Mouse (Mus musculus): ENCODE results near the gene Gm42878. TPM values are rescaled to one million over a fixed set of nuclear protein-coding genes. Genes with fewer than 3 reads are reported as not detected.
A peak's percentile ranks its signal among the peaks of the same experiment; 100 is the strongest.

The Gm42878 gene
- total and polyA plus RNA-seq, 3 experiments = 1.0 TPM; not detected in 2

- Histone ChIP-seq H3K4me1 (ENCODE audit: control insufficient read depth in 1 of 2, insufficient read depth in 2 of 2) (peaks cover 10 to 46% of the 10 kb centered on the region in 2 experiments), H3K27me3 (replicated peaks) (no peaks in the 10 kb centered on the region), H3K9me3 (replicated peaks; ENCODE audit: low read length) (no peaks in the 10 kb centered on the region), H3K79me2 (replicated peaks; ENCODE audit: control insufficient read depth, extremely low read depth, insufficient read depth, poor library complexity, severe bottlenecking) (no peaks in the 10 kb centered on the region), H3K4me3 (replicated peaks in 1 of 3; ENCODE audit: low read depth in 2 of 3, low read length in 2 of 3, poor library complexity in 1 of 3) (no peak overlapping the region), H3K36me3 (replicated peaks in 1 of 2; ENCODE audit: control insufficient read depth in 1 of 2, insufficient read depth in 1 of 2, low read length in 1 of 2) (peaks cover 0 to 18% of the 10 kb centered on the region in 2 experiments), H3K9ac (ENCODE audit: insufficient read depth, low read depth) (no peak overlapping the region), H3K4me2 (ENCODE audit: insufficient read depth, low read depth, poor library complexity, severe bottlenecking) (no peak overlapping the region), H3K27ac (ENCODE audit: insufficient read depth, low read depth) (no peak overlapping the region)
- TF ChIP-seq ZC3H11A (IDR thresholded peaks at IDR 0.05; ENCODE audit: low read depth, low read length) = no peak
- no peak for TF ChIP-seq UBTF (IDR thresholded peaks at IDR 0.05; ENCODE audit: low read depth, low read length)
- no peak for TF ChIP-seq JUND (conservative IDR thresholded peaks at IDR 0.05; ENCODE audit: low read depth, low read length)
- TF ChIP-seq CHD1 (IDR thresholded peaks at IDR 0.05; ENCODE audit: low read depth, low read length) = no peak
- no peak for TF ChIP-seq MAX (IDR thresholded peaks at IDR 0.05; ENCODE audit: low read length)
- no peak for TF ChIP-seq MYC (IDR thresholded peaks at IDR 0.05; ENCODE audit: low read depth, low read length)
- no peak for TF ChIP-seq RAD21 (IDR thresholded peaks at IDR 0.05; ENCODE audit: low read depth, low read length)
- no peak for TF ChIP-seq USF1 (IDR thresholded peaks at IDR 0.05; ENCODE audit: low read depth, low read length)
- no peak for DNase-seq (ENCODE audit: extremely low read depth)
- dilution Hi-C loops (cut with MboI; ENCODE audit: extremely low pct_ligation_motif_present, extremely low pct_unique_long_range_greater_than_20kb, low sequenced_read_pairs) = no loop called here
- in situ Hi-C loops (cut with MboI; ENCODE audit: low pct_ligation_motif_present, low pct_unique_long_range_greater_than_20kb, low sequenced_read_pairs) = loop anchor here (5.0 kb wide), 1 partner anchor 38 kb away; no protein-coding TSS in a partner anchor
These were observed 44.6 kb upstream of the Gm42878 start for GRCm38 (mm10) chr5:121589928-121590327.

- H3K27me3 ChIP-seq (replicated peaks) = no peaks in the 10 kb centered on the region
- in situ Hi-C loops (cut with MboI; ENCODE audit: low pct_ligation_motif_present, low pct_unique_long_range_greater_than_20kb, low sequenced_read_pairs) (loop anchor here (5.0 kb wide), 1 partner anchor 34 kb away; no protein-coding TSS in a partner anchor), dilution Hi-C loops (cut with MboI; ENCODE audit: extremely low pct_ligation_motif_present, extremely low pct_unique_long_range_greater_than_20kb, low sequenced_read_pairs) (no loop called here)
- no peak overlapping the region for H3K9ac ChIP-seq (ENCODE audit: insufficient read depth, low read depth)
- peaks cover 23 to 59% of the 10 kb centered on the region in 2 experiments for H3K4me1 ChIP-seq (ENCODE audit: control insufficient read depth in 1 of 2, insufficient read depth in 2 of 2)
- no peak overlapping the region for H3K27ac ChIP-seq (ENCODE audit: insufficient read depth, low read depth)
- TF ChIP-seq MAZ (IDR thresholded peaks at IDR 0.05; ENCODE audit: low read depth, low read length) (peak; percentile 61; the same call in 1 of the 2 replicates), ZNF384 (IDR thresholded peaks at IDR 0.05; ENCODE audit: low read depth, low read length) (no peak), IRF4 (IDR thresholded peaks at IDR 0.05; ENCODE audit: low read depth, low read length) (0 out of 2 replicates have a peak, but pooled peaks have one; percentile 30), JUND (conservative IDR thresholded peaks at IDR 0.05; ENCODE audit: low read depth, low read length) (no peak), POLR2AphosphoS2 (IDR thresholded peaks at IDR 0.05; ENCODE audit: low read depth, low read length) (no peak), CHD1 (IDR thresholded peaks at IDR 0.05; ENCODE audit: low read depth, low read length) (no peak), ZC3H11A (IDR thresholded peaks at IDR 0.05; ENCODE audit: low read depth, low read length) (no peak), CHD2 (IDR thresholded peaks at IDR 0.05; ENCODE audit: low read length) (no peak), BHLHE40 (IDR thresholded peaks at IDR 0.05; ENCODE audit: low read depth, low read length) (peak; percentile 72), POLR2A (IDR thresholded peaks at IDR 0.05; ENCODE audit: low read depth, low read length) (no peak), ETS1 (conservative IDR thresholded peaks at IDR 0.05; ENCODE audit: low read depth, low read length) (peak; percentile 81), MAFK (IDR thresholded peaks at IDR 0.05; ENCODE audit: insufficient replicate concordance, low read length) (no peak), EP300 (IDR thresholded peaks at IDR 0.05; ENCODE audit: low read length) (no peak), MEF2A (IDR thresholded peaks at IDR 0.05; ENCODE audit: borderline replicate concordance, low read depth, low read length) (peak; percentile 75), RAD21 (IDR thresholded peaks at IDR 0.05; ENCODE audit: low read depth, low read length) (no peak), MYC (IDR thresholded peaks at IDR 0.05; ENCODE audit: low read depth, low read length) (no peak)
- DNase-seq (ENCODE audit: extremely low read depth) = peak; percentile 82
- H3K4me2 ChIP-seq (ENCODE audit: insufficient read depth, low read depth, poor library complexity, severe bottlenecking) = peak overlapping the region; percentile 42
- H3K79me2 ChIP-seq (replicated peaks; ENCODE audit: control insufficient read depth, extremely low read depth, insufficient read depth, poor library complexity, severe bottlenecking) = no peaks in the 10 kb centered on the region
- no peaks in the 10 kb centered on the region for H3K9me3 ChIP-seq (replicated peaks; ENCODE audit: low read length)
- H3K4me3 ChIP-seq (replicated peaks in 1 of 3; ENCODE audit: low read depth in 2 of 3, low read length in 2 of 3, poor library complexity in 1 of 3) = no peak overlapping the region
- peaks cover 0 to 14% of the 10 kb centered on the region in 2 experiments for H3K36me3 ChIP-seq (replicated peaks in 1 of 2; ENCODE audit: control insufficient read depth in 1 of 2, insufficient read depth in 1 of 2, low read length in 1 of 2)
These were observed 41.2 kb upstream of the Gm42878 start for GRCm38 (mm10) chr5:121586400-121587039.
